Mouse (Mus musculus): ENCODE measurements around the gene Fam180a. TPM values are rescaled to one million over a fixed set of nuclear protein-coding genes. Genes with fewer than 3 reads are reported as not detected.

Gene Fam180a
- total RNA-seq, 2 experiments from 2014 or later = 1.7 to 4.6 TPM

DNA sequence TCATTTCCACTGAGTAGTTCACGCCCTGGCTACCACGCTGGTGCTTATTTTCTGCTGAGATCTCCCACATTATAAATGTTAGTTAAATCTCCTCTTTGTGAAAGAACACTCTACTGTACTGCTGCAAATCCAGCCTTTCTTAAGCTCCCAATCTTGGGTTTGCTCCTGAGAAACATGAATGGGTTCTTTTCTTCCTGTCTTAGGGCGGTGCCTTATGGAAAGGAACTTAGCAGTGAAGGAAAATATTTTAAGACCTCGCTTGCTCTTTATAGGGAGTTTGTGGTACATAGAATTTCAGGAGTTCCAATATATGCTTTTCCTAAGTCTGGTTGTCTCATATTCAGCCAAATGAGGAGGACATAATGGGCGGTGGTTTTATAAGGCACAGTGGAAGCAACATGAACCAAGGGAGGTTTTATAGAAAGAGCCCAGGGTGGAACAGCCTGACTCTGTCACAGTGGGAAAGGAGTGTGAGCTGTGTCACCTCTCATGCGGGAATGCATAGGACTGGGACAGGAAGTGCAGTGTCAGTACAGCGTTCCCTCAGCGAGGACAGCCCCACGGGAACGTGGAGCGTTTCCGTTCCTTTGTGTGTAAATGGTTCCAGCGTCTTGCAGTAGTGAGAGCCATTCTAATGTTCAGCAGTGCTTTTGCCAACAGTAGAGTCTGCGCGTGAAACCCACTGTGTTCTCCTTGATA, 60.2 kb downstream of the Fam180a start:
- DNase-seq = no peak

Other genes starting within 250 kb of the Fam180a start
- 10 to 100 TPM; 23.3 to 33.5 TPM for gene Cnot4, start 192.4 kb downstream of the Fam180a start, total RNA-seq (2021)
- gene Nup205, start 148.7 kb downstream of the Fam180a start, total RNA-seq (2021) = 10 to 100 TPM; 31.6 to 42.0 TPM
- under 1 TPM; 0.46 TPM for gene Slc13a4, start 18.0 kb downstream of the Fam180a start, total RNA-seq (2021)
- gene Mtpn, start 213.7 kb upstream of the Fam180a start, total RNA-seq (2021) = 100 to 1,000 TPM; 115 to 130 TPM

Data from adrenal gland, postnatal 36 days (tissue).